Comparison of ENCODE assay signal across 10 mouse cellular contexts in the genomic region with DNA sequence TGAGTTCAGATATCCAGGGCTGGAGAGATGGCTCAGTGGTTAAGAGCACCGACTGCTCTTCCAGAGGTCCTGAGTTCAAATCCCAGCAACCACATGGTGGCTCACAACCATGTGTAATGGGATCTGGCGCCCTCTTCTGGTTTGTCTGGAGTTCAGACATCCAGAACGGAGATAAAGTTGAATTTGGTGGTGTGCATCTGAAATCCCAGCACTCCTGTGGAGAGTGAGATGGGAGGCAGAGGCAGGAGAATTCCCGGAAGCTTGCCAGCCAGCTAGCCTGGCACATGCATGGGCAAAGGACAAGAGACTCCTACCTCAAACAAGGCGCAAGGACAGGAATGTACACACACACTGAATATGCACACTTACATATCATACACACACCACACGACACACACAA. TPM values are rescaled to one million over a fixed set of nuclear protein-coding genes. Genes with fewer than 3 reads are reported as not detected.
DNase-seq lines count a peak whose midpoint lies in the region; ATAC-seq and TF ChIP-seq lines count a peak whose summit lies in the region.
"Had no signal": no experiment of that assay in that cellular context is flagged by ENCODE, and none has a peak within 500 bp of the region (broad histone marks: within the 10 kb centered on the region; RNA-seq: fewer than 3 reads in every experiment).

No protein-coding gene starts in this region.

- 0 out of 2 replicates have a peak, but pooled peaks cover 7% of the 10 kb centered on the region for H3K36me3 ChIP-seq in kidney, postnatal 0 days (ENCODE audit: insufficient read depth, low read length)
- H3K36me3 ChIP-seq in kidney, embryonic 15.5 days = peaks cover 27% of the 10 kb centered on the region
- H3K36me3 ChIP-seq in liver, adult 2 months (ENCODE audit: control insufficient read depth, insufficient read depth, low read length) = no peaks in the 10 kb centered on the region

- DNase-seq in CD4-positive, CD25-positive, alpha-beta regulatory T cell, adult 2 months (ENCODE audit: low read depth, low spot score) = peak; percentile 42
- no peak for DNase-seq in kidney, postnatal 0 days (ENCODE audit: low spot score)
- DNase-seq in 3T3-L1 (ENCODE audit: low read depth, low spot score) = peak; percentile 40
- no peak for DNase-seq in liver, adult 2 months (ENCODE audit: extremely low read depth, low read depth, low spot score)
- no peak for DNase-seq in spleen, postnatal 14 days (ENCODE audit: low spot score in 2 of 2)
- no peak for DNase-seq in spleen, adult 12 weeks (ENCODE audit: low spot score)

- no peaks in the 10 kb centered on the region for H3K9me3 ChIP-seq in kidney, postnatal 0 days (replicated peaks; ENCODE audit: low read length)
- H3K9me3 ChIP-seq in kidney, embryonic 15.5 days (replicated peaks) = no peaks in the 10 kb centered on the region
- H3K9me3 ChIP-seq: embryonic facial prominence, embryonic 13.5 days had no signal

- no peak overlapping the region for H3K27ac ChIP-seq in kidney, postnatal 0 days
- H3K27ac ChIP-seq in kidney, embryonic 15.5 days = no peak overlapping the region
- H3K27ac ChIP-seq in liver, adult 2 months (replicated peaks; ENCODE audit: insufficient read depth, low read depth, low read length) = no peak overlapping the region
- H3K27ac ChIP-seq: macrophage had no signal

- TF ChIP-seq POLR2A in liver, adult 2 months (IDR thresholded peaks at IDR 0.05; ENCODE audit: extremely low read depth, insufficient read depth, low read length) = no peak

- H3K27me3 ChIP-seq in kidney, postnatal 0 days (ENCODE audit: insufficient read depth, low read length) = no peaks in the 10 kb centered on the region
- H3K27me3 ChIP-seq in kidney, embryonic 15.5 days = no peaks in the 10 kb centered on the region
- H3K27me3 ChIP-seq in liver, adult 2 months (ENCODE audit: control insufficient read depth, insufficient read depth, low read length) = no peaks in the 10 kb centered on the region
- H3K27me3 ChIP-seq: embryonic facial prominence, embryonic 13.5 days had no signal

- H3K4me1 ChIP-seq in kidney, postnatal 0 days (replicated peaks; ENCODE audit: insufficient read depth, low read length) = peaks cover 32% of the 10 kb centered on the region
- H3K4me1 ChIP-seq in kidney, embryonic 15.5 days = peaks cover 76% of the 10 kb centered on the region
- peaks cover 8% of the 10 kb centered on the region for H3K4me1 ChIP-seq in liver, adult 2 months (ENCODE audit: control insufficient read depth, insufficient read depth, low read length)

- TF ChIP-seq CTCF in kidney, postnatal 0 days (IDR thresholded peaks at IDR 0.05; ENCODE audit: low read depth) = peak; percentile 45; the same call in 1 of the 2 replicates
- 0 out of 2 replicates have a peak, but pooled peaks have one; percentile 2 for TF ChIP-seq CTCF in liver, adult 2 months (IDR thresholded peaks at IDR 0.05; ENCODE audit: low read depth, low read length)

- no peaks in the 10 kb centered on the region for H3K79me2 ChIP-seq in liver, adult 2 months (ENCODE audit: control insufficient read depth, insufficient read depth, low read length)

- no peak overlapping the region for H3K9ac ChIP-seq in kidney, postnatal 0 days (ENCODE audit: low read depth, low read length)
- H3K9ac ChIP-seq in kidney, embryonic 15.5 days = no peak overlapping the region
- no peak overlapping the region for H3K9ac ChIP-seq in liver, adult 2 months (ENCODE audit: low read depth, low read length)
- H3K9ac ChIP-seq: embryonic facial prominence, embryonic 13.5 days had no signal

- no peak overlapping the region for H3K4me2 ChIP-seq in kidney, postnatal 0 days (ENCODE audit: low read length)
- no peak overlapping the region for H3K4me2 ChIP-seq in kidney, embryonic 15.5 days

- no peak for ATAC-seq in CD4-positive, CD25-positive, alpha-beta regulatory T cell, adult 4 months
- no peak for ATAC-seq in kidney, postnatal 0 days (replicated peaks; ENCODE audit: low FRiP score, low read depth)
- ATAC-seq in kidney, embryonic 15.5 days (replicated peaks; ENCODE audit: low FRiP score) = no peak

- no peak overlapping the region for H3K4me3 ChIP-seq in kidney, postnatal 0 days (replicated peaks; ENCODE audit: low read depth, low read length)
- H3K4me3 ChIP-seq in kidney, embryonic 15.5 days (replicated peaks) = no peak overlapping the region
- H3K4me3 ChIP-seq in liver, adult 2 months (ENCODE audit: insufficient read depth, low read depth, low read length) = no peak overlapping the region

- WGBS in kidney, postnatal 0 days = 85% methylated on average over 6 of the region's 6 CpGs
- WGBS in kidney, embryonic 15.5 days = 90% methylated on average over 6 of the region's 6 CpGs
- 88% methylated on average over 6 of the region's 6 CpGs for WGBS in liver, adult 2 months

RNA-seq across cellular contexts. Expression of a gene that starts 4.6 kb away (rescaled TPM):
- polyA plus RNA-seq in CD4-positive, CD25-positive, alpha-beta regulatory T cell, adult 4 months (2017; shearing (Covaris generic)) = 1 to 10 TPM; 4.9 to 6.7 TPM
- polyA plus RNA-seq in kidney, postnatal 0 days (2015; fragmentation: Nextera tagmentation; extraction: Ambion mirVana) = 21.7 and 25.3 TPM in 2 replicates
- polyA plus RNA-seq in kidney, embryonic 15.5 days (2015; fragmentation: Nextera tagmentation; extraction: Ambion mirVana) = 32.3 and 39.9 TPM in 2 replicates
- total RNA-seq in liver, adult 2 months (2014; rRNA removed) = 1.9 and 2.7 TPM in 2 replicates
- 7.1 and 8.6 TPM in 2 replicates for polyA plus RNA-seq in liver, adult 2 months (2012; rRNA removed)

RNA-seq across cellular contexts. Expression of a gene that starts 37.1 kb away (rescaled TPM):
- 10 to 100 TPM; 24.2 to 26.2 TPM for polyA plus RNA-seq in CD4-positive, CD25-positive, alpha-beta regulatory T cell, adult 4 months (2017; shearing (Covaris generic))
- polyA plus RNA-seq in kidney, postnatal 0 days (2015; fragmentation: Nextera tagmentation; extraction: Ambion mirVana) = 28.8 and 33.4 TPM in 2 replicates
- polyA plus RNA-seq in kidney, embryonic 15.5 days (2015; fragmentation: Nextera tagmentation; extraction: Ambion mirVana) = 32.3 and 34.5 TPM in 2 replicates
- 4.2 and 5.5 TPM in 2 replicates for total RNA-seq in liver, adult 2 months (2014; rRNA removed)
- polyA plus RNA-seq in liver, adult 2 months (2012; rRNA removed) = 9.2 and 9.5 TPM in 2 replicates

RNA-seq across cellular contexts. Expression of a gene that starts 57.9 kb away (rescaled TPM):
- polyA plus RNA-seq in CD4-positive, CD25-positive, alpha-beta regulatory T cell, adult 4 months (2017; shearing (Covaris generic)) = 10 to 100 TPM; 22.2 to 34.3 TPM
- polyA plus RNA-seq in kidney, postnatal 0 days (2015; fragmentation: Nextera tagmentation; extraction: Ambion mirVana) = 18.7 and 19.7 TPM in 2 replicates
- polyA plus RNA-seq in kidney, embryonic 15.5 days (2015; fragmentation: Nextera tagmentation; extraction: Ambion mirVana) = 25.7 and 29.3 TPM in 2 replicates
- 2.3 and 2.4 TPM in 2 replicates for total RNA-seq in liver, adult 2 months (2014; rRNA removed)
- polyA plus RNA-seq in liver, adult 2 months (2012; rRNA removed) = 3.8 and 5.5 TPM in 2 replicates

Comparison
In these comparisons a context has a peak if more than half of its experiments do, and no peak if none do; other contexts are left out.
1. DNase-seq: peak in CD4-positive, CD25-positive, alpha-beta regulatory T cell, adult 2 months (single experiment) and 3T3-L1 (single experiment); none in kidney, postnatal 0 days (single experiment), liver, adult 2 months (single experiment), spleen, postnatal 14 days (0 of 2) and spleen, adult 12 weeks (single experiment).